Mouse (Mus musculus) lung, embryonic 15.5 days (tissue): Measurements from ENCODE around the gene Qrsl1. TPM values are rescaled to one million over a fixed set of nuclear protein-coding genes. Genes with fewer than 3 reads are reported as not detected.
A peak's percentile ranks its signal among the peaks of the same experiment; 100 is the strongest.
"Not testable (repeated sequence)": the region's sequence is repeated elsewhere in the genome, so short reads cannot be mapped to it uniquely, and the experiment has no call there.

Experiments
- ATAC-seq: fragments of 200-750 bp; cut with Nextera tagmentation; 2 replicates; pipeline ENCODE4 v1.8.0; 2017; ENCODE audit warnings: moderate number of reproducible peaks, borderline replicate concordance; ENCODE audit not compliant: low FRiP score, low TSS enrichment; ENCODE audit errors: extremely low read depth
- H3K27ac ChIP-seq: fragments of 300-500 bp; sonication (generic); 2 replicates; pipeline ENCODE4 v1.5.1; 2015; ENCODE audit warnings: moderate library complexity, mild to moderate bottlenecking, inconsistent platforms
- H3K27me3 ChIP-seq: fragments of 300-500 bp; sonication (generic); 2 replicates; pipeline ENCODE4 v1.6.1; 2015; ENCODE audit warnings: inconsistent platforms
- H3K36me3 ChIP-seq: fragments of 300-500 bp; sonication (generic); 2 replicates; pipeline ENCODE4 v1.6.1; 2015; ENCODE audit warnings: inconsistent platforms
- H3K4me1 ChIP-seq: fragments of 300-500 bp; sonication (generic); 2 replicates; pipeline ENCODE4 v1.6.1; 2015; ENCODE audit warnings: inconsistent platforms
- H3K4me2 ChIP-seq: fragments of 300-500 bp; sonication (generic); 2 replicates; pipeline ENCODE4 v1.6.1; 2015; ENCODE audit warnings: inconsistent platforms, mild to moderate bottlenecking, moderate library complexity
- H3K4me3 ChIP-seq: fragments of 300-500 bp; sonication (generic); 2 replicates; pipeline ENCODE4 v1.5.1; 2015; ENCODE audit warnings: mild to moderate bottlenecking, inconsistent platforms
- H3K9ac ChIP-seq: fragments of 300-500 bp; sonication (generic); 2 replicates; pipeline ENCODE4 v1.6.1; 2015; ENCODE audit warnings: inconsistent platforms
- H3K9me3 ChIP-seq: fragments of 300-500 bp; sonication (generic); 2 replicates; pipeline ENCODE4 v1.6.1; 2016; ENCODE audit warnings: inconsistent platforms
- WGBS: fragments of 180-500 bp; shearing (Covaris S2); methylation state at CpG from one replicate; pipeline ENCODE4 v1.1.7; 2015; 5-methylcytosine and 5-hydroxymethylcytosine counted together
- polyA plus RNA-seq: library from polyadenylated mRNA; unstranded; fragments of >200 nt; fragmentation: Nextera tagmentation; extraction: Ambion mirVana; gene quantifications from 2 replicates; pipeline ENCODE4 v1.2.1, GENCODE M21; 2015

Gene Qrsl1
- polyA plus RNA-seq = 23.3 and 23.8 TPM in 2 replicates

- Histone ChIP-seq H3K9me3 (no peaks in the 10 kb centered on the region), H3K4me1 (peaks cover 13% of the 10 kb centered on the region), H3K27ac (peak within 1 kb of the TSS; percentile 48), H3K4me3 (peak within 1 kb of the TSS; percentile 61), H3K27me3 (no peaks in the 10 kb centered on the region), H3K36me3 (no peaks in the 10 kb centered on the region), H3K4me2 (peak within 1 kb of the TSS; percentile 75), H3K9ac (peak within 1 kb of the TSS; percentile 58)
- peak; percentile 98 for ATAC-seq
- under 1% methylated on average over 40 of the region's 40 CpGs for WGBS
Measured at GRCm38 (mm10) chr10:43901578-43902194, at the start of gene Qrsl1, which contains the start of gene Rtn4ip1. Qrsl1 (minus strand) TSS chr10:43901745. Rtn4ip1 (plus strand) TSS chr10:43901807.

GRCm38 (mm10) chr10:43945435-43945834 lies 43.9 kb upstream of the Qrsl1 start:
- no peak overlapping the region for H3K27ac ChIP-seq
- no peak for ATAC-seq
- 78% methylated on average over 4 of the region's 4 CpGs for WGBS
- no peak overlapping the region for H3K9ac ChIP-seq
- no peak overlapping the region for H3K4me2 ChIP-seq
- H3K36me3 ChIP-seq = no peaks in the 10 kb centered on the region; the same call in 1 of the 2 replicates
- no peaks in the 10 kb centered on the region for H3K4me1 ChIP-seq
- H3K27me3 ChIP-seq = no peaks in the 10 kb centered on the region
- no peak overlapping the region for H3K4me3 ChIP-seq
- H3K9me3 ChIP-seq = no peaks in the 10 kb centered on the region

- Histone ChIP-seq H3K4me1 (no peaks in the 10 kb centered on the region), H3K36me3 (no peaks in the 10 kb centered on the region; the same call in 1 of the 2 replicates), H3K4me3 (no peak overlapping the region), H3K27me3 (no peaks in the 10 kb centered on the region), H3K9ac (no peak overlapping the region), H3K9me3 (no peaks in the 10 kb centered on the region), H3K4me2 (no peak overlapping the region), H3K27ac (no peak overlapping the region)
- 60% methylated on average over 4 of the region's 4 CpGs for WGBS
- ATAC-seq = no peak
Measured at GRCm38 (mm10) chr10:43943736-43944135, 42.2 kb upstream of the Qrsl1 start.

GRCm38 (mm10) chr10:43939136-43939662 lies 37.7 kb upstream of the Qrsl1 start:
- Histone ChIP-seq H3K27me3 (no peaks in the 10 kb centered on the region), H3K4me2 (no peak overlapping the region), H3K4me1 (no peaks in the 10 kb centered on the region), H3K9me3 (no peaks in the 10 kb centered on the region), H3K36me3 (no peaks in the 10 kb centered on the region), H3K27ac (no peak overlapping the region), H3K9ac (no peak overlapping the region), H3K4me3 (no peak overlapping the region)
- no peak for ATAC-seq
- 73% methylated on average over 6 of the region's 6 CpGs for WGBS

- Histone ChIP-seq H3K4me3 (no peak overlapping the region), H3K27me3 (no peaks in the 10 kb centered on the region), H3K36me3 (no peaks in the 10 kb centered on the region), H3K9me3 (no peaks in the 10 kb centered on the region), H3K9ac (no peak overlapping the region), H3K27ac (no peak overlapping the region), H3K4me1 (no peaks in the 10 kb centered on the region), H3K4me2 (no peak overlapping the region)
- 62% methylated on average over 5 of the region's 5 CpGs for whole genome bisulfite sequencing
- ATAC-seq = no peak
Measured at GRCm38 (mm10) chr10:43928596-43928995, 27.1 kb upstream of the Qrsl1 start.

DNA sequence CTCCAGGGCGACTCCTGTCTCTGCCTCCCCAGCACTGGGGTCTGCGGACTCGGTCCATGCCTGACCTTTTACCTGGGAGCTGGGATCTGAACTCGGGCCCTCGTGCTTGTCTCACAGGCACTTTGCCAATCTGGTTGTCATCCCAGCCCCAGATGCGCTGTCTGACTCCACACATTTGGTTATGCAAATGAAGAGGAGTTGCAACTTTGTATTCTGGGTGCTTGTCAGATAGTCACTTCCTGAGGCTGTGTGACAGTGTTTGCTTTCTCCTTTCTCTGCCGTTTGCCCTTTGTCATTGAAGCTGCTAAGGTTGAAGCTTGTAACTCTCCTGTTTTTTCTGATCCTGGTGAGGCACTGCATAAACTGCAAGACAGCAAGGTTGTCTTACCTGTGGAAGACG lies 26.2 kb upstream of the Qrsl1 start:
- Histone ChIP-seq H3K27ac (no peak overlapping the region), H3K9me3 (no peaks in the 10 kb centered on the region), H3K4me2 (no peak overlapping the region), H3K4me3 (no peak overlapping the region), H3K36me3 (0 out of 2 replicates have a peak, but pooled peaks cover 3% of the 10 kb centered on the region), H3K9ac (no peak overlapping the region), H3K27me3 (no peaks in the 10 kb centered on the region), H3K4me1 (no peaks in the 10 kb centered on the region)
- WGBS = 72% methylated on average over 8 of the region's 8 CpGs
- ATAC-seq = no peak

DNA sequence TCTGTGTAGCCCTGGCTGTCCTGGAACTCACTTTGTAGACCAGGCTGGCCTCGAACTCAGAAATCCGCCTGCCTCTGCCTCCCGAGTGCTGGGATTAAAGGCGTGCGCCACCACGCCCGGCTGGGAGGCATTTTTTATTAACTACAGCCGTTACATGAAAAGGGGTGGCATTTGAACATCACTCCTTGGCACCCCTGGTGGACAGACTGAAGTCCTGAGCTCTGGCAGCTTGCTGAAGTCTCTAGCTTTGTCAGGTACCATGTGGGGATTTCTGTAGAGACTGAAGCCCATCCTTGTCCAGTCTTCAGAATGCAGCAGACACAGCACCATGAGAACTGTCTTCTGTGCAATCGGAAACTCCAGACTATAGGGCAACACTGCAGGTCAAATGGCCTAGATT lies 24.2 kb upstream of the Qrsl1 start:
- not testable (repeated sequence) for H3K36me3 ChIP-seq, H3K4me2 ChIP-seq, H3K9ac ChIP-seq, H3K9me3 ChIP-seq, H3K4me3 ChIP-seq, H3K4me1 ChIP-seq, ATAC-seq, H3K27ac ChIP-seq, H3K27me3 ChIP-seq
- WGBS = 82% methylated on average over 9 of the region's 9 CpGs

DNA sequence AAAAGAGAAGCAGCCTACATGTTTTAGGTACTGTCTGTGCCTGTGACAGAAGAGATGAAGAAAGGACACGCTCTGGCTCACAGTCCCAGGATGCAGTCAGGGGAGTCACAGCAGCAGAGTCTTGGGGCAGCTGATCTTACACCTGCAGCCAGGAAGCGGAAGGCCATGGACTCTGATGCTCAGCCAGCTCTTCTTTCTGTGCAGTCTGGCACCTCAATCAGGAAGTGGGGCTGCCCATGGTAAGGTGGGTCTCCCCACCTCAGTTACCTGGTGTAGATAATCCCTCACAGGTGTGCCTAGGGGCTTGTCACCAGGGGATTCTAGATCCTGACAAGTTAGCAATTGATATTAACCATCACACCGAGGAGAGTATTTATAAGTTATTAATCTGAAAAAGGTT lies 21.6 kb upstream of the Qrsl1 start:
- WGBS = 92% methylated on average over 3 of the region's 3 CpGs
- Histone ChIP-seq H3K9me3 (no peaks in the 10 kb centered on the region), H3K4me3 (no peak overlapping the region), H3K4me1 (no peaks in the 10 kb centered on the region), H3K36me3 (0 out of 2 replicates have a peak, but pooled peaks cover 3% of the 10 kb centered on the region), H3K27me3 (no peaks in the 10 kb centered on the region), H3K4me2 (no peak overlapping the region), H3K27ac (no peak overlapping the region), H3K9ac (no peak overlapping the region)
- ATAC-seq = no peak

GRCm38 (mm10) chr10:43918696-43919608 lies 17.4 kb upstream of the Qrsl1 start:
- 39% methylated on average over 17 of the region's 17 CpGs for WGBS
- no peaks in the 10 kb centered on the region for H3K9me3 ChIP-seq
- no peak overlapping the region for H3K9ac ChIP-seq
- H3K4me2 ChIP-seq = no peak overlapping the region
- H3K27me3 ChIP-seq = no peaks in the 10 kb centered on the region
- no peak overlapping the region for H3K27ac ChIP-seq
- H3K4me1 ChIP-seq = peaks cover 6% of the 10 kb centered on the region; the same call in 1 of the 2 replicates
- no peak overlapping the region for H3K4me3 ChIP-seq
- ATAC-seq = no peak
- H3K36me3 ChIP-seq = 0 out of 2 replicates have a peak, but pooled peaks cover 3% of the 10 kb centered on the region

DNA sequence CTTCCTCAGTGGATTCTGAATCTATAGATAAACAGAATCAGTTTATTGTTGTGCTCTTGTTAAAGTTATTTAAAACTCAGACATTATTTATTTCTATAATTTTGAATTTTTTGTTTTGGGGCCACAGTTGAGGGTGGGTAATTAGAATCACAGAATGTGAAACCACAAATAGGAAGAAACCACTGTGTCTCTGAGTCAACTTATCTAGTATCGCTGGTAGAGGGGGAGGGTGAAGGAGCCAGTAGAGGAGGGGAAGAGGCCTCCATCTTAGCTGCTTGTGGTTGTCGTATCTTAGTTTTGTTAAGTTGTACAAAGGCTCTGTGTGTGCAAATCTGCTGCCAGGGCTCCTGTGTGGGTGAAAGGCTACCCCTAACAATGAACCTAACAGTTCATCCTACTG lies 15.2 kb upstream of the Qrsl1 start:
- WGBS = 82% methylated on average over 2 of the region's 2 CpGs
- Histone ChIP-seq H3K27me3 (no peaks in the 10 kb centered on the region), H3K36me3 (no peaks in the 10 kb centered on the region), H3K9me3 (no peaks in the 10 kb centered on the region), H3K4me2 (no peak overlapping the region), H3K4me1 (peaks cover 6% of the 10 kb centered on the region; the same call in 1 of the 2 replicates), H3K9ac (no peak overlapping the region), H3K27ac (no peak overlapping the region), H3K4me3 (no peak overlapping the region)
- no peak for ATAC-seq

- H3K36me3 ChIP-seq = no peaks in the 10 kb centered on the region
- H3K9ac ChIP-seq = no peak overlapping the region
- no peak overlapping the region for H3K4me3 ChIP-seq
- WGBS = 79% methylated on average over 12 of the region's 12 CpGs
- peaks cover 6% of the 10 kb centered on the region; the same call in 1 of the 2 replicates for H3K4me1 ChIP-seq
- no peaks in the 10 kb centered on the region for H3K27me3 ChIP-seq
- no peaks in the 10 kb centered on the region for H3K9me3 ChIP-seq
- no peak overlapping the region for H3K27ac ChIP-seq
- H3K4me2 ChIP-seq = no peak overlapping the region
- no peak for ATAC-seq
Measured at GRCm38 (mm10) chr10:43916181-43916580, 14.6 kb upstream of the Qrsl1 start.

- 60% methylated on average over 3 of the region's 3 CpGs for WGBS
- ATAC-seq = no peak
- H3K4me3 ChIP-seq = no peak overlapping the region
Measured at GRCm38 (mm10) chr10:43912236-43912635, 10.7 kb upstream of the Qrsl1 start.

More at GRCm38 (mm10) chr10:43912236-43912635, 10.7 kb upstream of the Qrsl1 start:
- Histone ChIP-seq H3K9me3 (no peaks in the 10 kb centered on the region), H3K4me2 (no peak overlapping the region), H3K9ac (no peak overlapping the region), H3K27me3 (no peaks in the 10 kb centered on the region), H3K27ac (no peak overlapping the region), H3K36me3 (no peaks in the 10 kb centered on the region), H3K4me1 (peaks cover 3% of the 10 kb centered on the region; the same call in 1 of the 2 replicates)
